Mouse (Mus musculus) layer of hippocampus, adult 18-20 months (tissue): Measurements from ENCODE around the gene 1110002E22Rik. TPM values are rescaled to one million over a fixed set of nuclear protein-coding genes. Genes with fewer than 3 reads are reported as not detected.

Source experiments
- DNase-seq, 2 experiments: peaks; one replicate each; pipeline ENCODE4 v3.0.0; 2022; ENCODE audit warnings: low spot score in 2 of 2
- total RNA-seq, 2 experiments: library from RNA; stranded (reverse); gene quantifications; 2 replicates each; pipeline ENCODE4 v1.2.3; 2021

Gene 1110002E22Rik
- total RNA-seq, 2 experiments from 2014 or later: 1.3 to 1.8 TPM

GRCm38 (mm10) chr3:138063731-138064329 lies 1.0 kb upstream of the 1110002E22Rik start:
- DNase-seq: no peak

DNA sequence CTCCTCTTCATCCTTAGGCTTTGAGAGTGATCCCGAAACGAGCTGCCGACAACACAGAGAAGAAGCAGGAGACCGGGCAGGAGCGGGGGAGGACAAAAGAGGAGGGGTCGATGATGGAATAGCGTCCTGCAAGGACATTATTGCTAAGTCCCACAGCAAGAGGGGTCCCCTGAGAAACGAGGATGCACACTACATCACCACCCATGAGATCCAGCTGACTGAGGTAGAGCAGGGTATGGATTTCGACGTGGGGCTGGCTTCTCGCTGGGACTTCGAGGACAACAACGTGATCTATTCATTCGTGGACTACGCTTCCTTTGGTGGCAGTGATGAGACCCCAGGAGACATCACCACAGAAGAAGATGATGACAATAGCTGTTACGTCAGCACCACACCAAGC lies 1.1 kb downstream of the 1110002E22Rik start:
- DNase-seq: no peak

DNA sequence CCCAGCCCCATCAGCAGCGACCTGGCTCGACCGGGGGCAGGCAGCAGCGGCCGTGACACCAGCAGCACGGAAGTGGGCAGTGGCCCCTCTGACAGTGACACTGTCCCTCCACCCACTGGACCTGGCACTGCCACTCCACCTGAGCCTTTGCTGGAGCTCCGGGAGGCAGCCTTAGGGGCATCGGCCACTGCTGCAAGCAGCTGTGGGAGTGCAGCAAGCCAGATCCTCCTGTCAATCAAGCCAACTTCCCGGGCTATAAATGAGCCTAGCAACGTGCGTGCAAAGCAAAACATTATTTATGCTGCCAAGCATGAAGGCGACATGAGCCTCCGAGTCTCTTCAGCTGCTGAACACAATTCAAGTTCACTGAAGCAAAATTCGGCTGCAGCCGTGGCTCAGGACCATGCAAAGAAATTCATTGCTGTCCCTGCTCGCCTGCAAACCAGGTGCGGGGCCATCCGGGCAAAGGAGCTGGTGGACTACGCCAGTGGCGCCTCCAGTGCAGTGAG lies 1.6 kb downstream of the 1110002E22Rik start:
- DNase-seq: peak in 1 of 2 experiments; percentile 74

DNA sequence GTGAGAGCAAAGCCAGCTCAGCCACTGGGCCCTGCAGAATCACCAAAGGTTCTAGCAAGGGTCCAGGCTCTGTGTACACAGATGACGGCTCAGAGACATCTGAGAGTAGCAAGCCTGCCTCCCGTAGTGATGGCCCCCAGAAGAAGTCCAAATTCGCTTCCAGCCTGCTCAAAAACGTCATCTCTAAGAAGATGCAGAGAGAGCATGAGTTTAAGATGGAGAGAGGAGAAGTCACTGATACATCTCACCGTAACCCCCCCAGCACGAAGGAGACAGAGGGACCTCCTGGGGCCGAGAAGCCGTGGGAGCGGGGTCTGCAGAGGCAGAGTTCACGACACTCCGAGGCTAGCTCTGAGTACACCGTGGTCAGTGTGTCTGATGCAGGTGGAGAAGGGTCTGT lies 2.4 kb downstream of the 1110002E22Rik start, which contains the start of gene Gm5105:
Gene Gm5105 (minus strand): TSS at position 101 of the 400 bp plus-strand sequence.
- no peak for DNase-seq

- DNase-seq: no peak
Observed at GRCm38 (mm10) chr3:138068103-138068502, 3.3 kb downstream of the 1110002E22Rik start.

DNA sequence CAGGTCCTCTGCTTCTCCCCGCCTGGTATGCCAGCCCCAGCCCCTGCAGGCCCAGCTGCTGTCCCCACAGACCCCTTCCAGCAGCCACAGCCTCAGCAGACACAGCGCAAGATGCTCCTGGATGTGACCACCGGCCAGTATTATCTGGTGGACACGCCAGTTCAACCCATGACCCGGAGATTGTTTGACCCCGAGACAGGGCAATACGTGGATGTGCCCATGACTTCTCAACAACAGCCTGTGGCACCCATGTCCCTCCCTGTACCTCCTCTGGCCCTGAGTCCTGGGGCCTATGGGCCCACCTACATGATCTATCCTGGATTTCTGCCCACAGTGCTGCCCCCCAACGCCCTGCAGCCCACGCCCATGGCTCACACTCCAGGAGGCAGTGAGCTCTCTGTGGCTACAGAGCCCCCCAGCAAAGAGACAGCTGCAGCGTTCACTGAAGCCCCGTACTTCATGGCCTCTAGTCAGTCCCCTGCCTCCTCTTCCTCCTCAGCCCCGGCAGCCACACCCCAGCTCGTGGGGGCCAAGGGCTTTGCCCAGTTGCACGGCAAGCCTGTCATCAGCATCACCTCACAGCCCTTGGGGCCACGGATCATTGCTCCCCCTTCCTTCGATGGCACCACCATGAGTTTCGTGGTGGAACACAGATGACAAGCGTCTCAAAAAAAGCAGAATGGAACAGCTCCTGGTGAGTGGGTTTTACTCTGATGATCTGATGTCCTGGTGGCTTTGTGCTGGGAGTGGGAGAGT lies 5.1 kb downstream of the 1110002E22Rik start:
- DNase-seq: no peak

- no peak for DNase-seq
Observed at GRCm38 (mm10) chr3:138071004-138071403, 6.2 kb downstream of the 1110002E22Rik start.

- DNase-seq: no peak
Observed at GRCm38 (mm10) chr3:138071476-138072073, 6.7 kb downstream of the 1110002E22Rik start.

- DNase-seq: no peak
Observed at GRCm38 (mm10) chr3:138074214-138074613, 9.4 kb downstream of the 1110002E22Rik start.

GRCm38 (mm10) chr3:138075209-138075608 lies 10.4 kb downstream of the 1110002E22Rik start:
- no peak for DNase-seq

- peak in 1 of 2 experiments; percentile 55 for DNase-seq
Observed at GRCm38 (mm10) chr3:138077476-138078340, 12.9 kb downstream of the 1110002E22Rik start.

DNA sequence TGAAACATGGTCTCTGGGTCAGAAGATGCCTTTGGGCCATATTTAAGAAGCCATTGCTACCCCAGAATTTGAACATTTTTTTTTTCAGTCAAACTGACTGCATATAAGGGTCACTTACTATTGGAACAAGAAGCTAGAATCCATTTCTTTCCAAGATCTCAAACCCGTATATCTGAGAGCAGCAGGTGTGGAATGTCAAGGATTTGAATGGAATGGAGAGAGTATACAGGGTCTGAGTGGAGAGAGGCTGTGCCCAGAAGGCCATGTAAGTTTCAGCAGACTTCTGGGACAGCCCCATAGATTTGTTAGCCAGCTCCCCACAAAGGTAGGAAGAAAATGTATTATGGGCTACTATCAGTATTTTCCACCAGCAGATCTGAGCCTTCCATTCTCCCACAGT lies 13.8 kb downstream of the 1110002E22Rik start:
- no peak for DNase-seq

GRCm38 (mm10) chr3:138083073-138083637 lies 18.3 kb downstream of the 1110002E22Rik start:
- peak in 1 of 2 experiments; percentile 56 for DNase-seq

DNA sequence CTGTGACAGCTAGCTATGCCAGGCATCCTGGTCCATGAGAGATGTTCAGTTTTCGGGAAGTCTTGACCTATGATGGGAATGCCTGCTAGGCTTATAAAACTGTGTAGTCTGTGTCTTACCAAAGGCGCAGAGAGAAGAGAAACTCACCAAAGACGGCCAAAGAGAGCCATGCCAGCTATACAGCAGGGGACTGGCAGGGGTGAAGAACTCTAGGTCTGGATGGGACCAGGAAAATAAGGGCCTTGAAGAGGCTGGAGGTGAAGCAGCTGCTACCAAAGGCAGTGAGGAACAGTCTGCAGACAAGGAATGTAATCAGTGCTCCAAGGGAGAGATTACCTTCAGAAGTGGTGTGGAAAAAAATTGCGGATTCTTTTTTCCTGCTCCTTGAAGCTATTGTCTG lies 19.0 kb downstream of the 1110002E22Rik start:
- no peak for DNase-seq

DNA sequence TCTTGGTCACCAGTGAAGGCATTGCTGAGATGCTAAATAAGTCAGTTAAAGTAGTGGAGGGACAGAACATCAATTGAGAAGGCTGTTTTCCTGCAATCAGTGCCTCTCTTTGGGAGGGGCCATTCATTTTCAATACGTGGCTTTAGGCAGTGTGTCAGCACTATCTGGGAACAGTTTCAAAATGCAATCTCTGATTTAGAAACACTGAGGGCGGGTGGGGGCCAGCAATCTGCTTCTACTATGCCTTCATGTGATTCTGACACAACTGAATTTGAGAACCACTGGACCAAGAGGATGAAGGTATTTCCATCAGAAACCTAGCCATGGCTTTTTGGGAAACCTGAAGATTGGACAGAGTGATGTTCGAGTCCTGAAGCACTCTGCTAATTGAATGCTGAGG lies 30.4 kb downstream of the 1110002E22Rik start:
- peak; percentile 64 to 88 for DNase-seq

- DNase-seq: peak in 1 of 2 experiments; percentile 37
Observed at GRCm38 (mm10) chr3:138095718-138096117, 30.9 kb downstream of the 1110002E22Rik start.

GRCm38 (mm10) chr3:138096263-138097028 lies 31.6 kb downstream of the 1110002E22Rik start:
- no peak for DNase-seq

DNA sequence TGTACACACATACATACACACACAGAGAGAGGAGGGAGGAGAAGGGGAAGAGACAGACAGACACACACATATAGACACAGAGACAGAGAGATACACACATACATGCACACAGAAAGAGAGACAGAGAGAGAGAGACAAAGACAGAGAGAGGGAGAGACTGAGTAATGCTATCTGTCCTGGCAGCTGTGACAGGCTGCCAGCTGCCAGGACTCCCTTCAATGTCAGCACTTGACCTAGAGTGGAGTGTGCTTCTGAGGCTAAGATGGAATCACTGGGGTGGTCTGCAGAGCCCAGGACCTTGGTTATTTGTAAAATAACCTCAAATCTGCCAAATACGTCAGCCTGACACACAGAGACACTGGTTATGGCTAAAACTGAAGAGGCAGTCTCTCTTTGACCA lies 32.9 kb downstream of the 1110002E22Rik start:
- no peak for DNase-seq

DNA sequence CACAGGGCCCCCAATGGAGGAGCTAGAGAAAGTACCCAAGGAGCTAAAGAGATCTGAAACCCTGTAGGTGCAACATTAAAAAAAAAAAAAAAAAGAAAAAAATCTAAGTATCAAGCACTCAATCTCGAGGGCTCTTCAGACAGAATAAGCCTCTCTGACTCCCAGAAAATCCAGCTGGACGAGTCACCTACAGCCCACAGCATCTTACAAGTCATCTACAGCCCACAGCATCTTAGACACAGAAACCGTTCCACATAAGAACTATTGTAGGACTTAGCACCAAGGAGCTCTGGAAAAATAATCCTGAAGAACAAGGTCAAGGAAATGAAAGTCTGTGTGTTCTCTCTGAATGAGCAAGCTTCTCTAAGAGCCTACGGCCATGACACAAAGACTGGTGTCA lies 37.1 kb downstream of the 1110002E22Rik start:
- no peak for DNase-seq

GRCm38 (mm10) chr3:138103690-138104089 lies 38.8 kb downstream of the 1110002E22Rik start:
- no peak for DNase-seq
